Mouse (Mus musculus) midbrain, postnatal 0 days (tissue): ENCODE data around the gene Trim34b. TPM values are rescaled to one million over a fixed set of nuclear protein-coding genes. Genes with fewer than 3 reads are reported as not detected.

Source experiments
- ATAC-seq: fragments of 200-750 bp; cut with Nextera tagmentation; 2 replicates; pipeline ENCODE4 v1.8.0; 2017; ENCODE audit warnings: moderate number of reproducible peaks, mild to moderate bottlenecking, moderate TSS enrichment, moderate library complexity; ENCODE audit not compliant: low FRiP score
- DNase-seq: peaks from one replicate; pipeline ENCODE4 v3.0.0-alpha.2; 2015; ENCODE audit warnings: low spot score
- H3K27ac ChIP-seq: fragments of 300-500 bp; sonication (generic); 2 replicates; pipeline ENCODE4 v1.5.1; 2014; ENCODE audit warnings: low read depth, mild to moderate bottlenecking, low read length, mixed read lengths
- H3K27me3 ChIP-seq: fragments of 300-500 bp; sonication (generic); 2 replicates; pipeline ENCODE4 v1.6.1; 2014; ENCODE audit warnings: low read length, control low read depth, mixed read lengths; ENCODE audit not compliant: insufficient read depth
- H3K36me3 ChIP-seq: fragments of 300-500 bp; sonication (generic); 2 replicates; pipeline ENCODE4 v1.6.1; 2014; ENCODE audit warnings: low read length, control low read depth, mixed read lengths; ENCODE audit not compliant: insufficient read depth
- H3K4me1 ChIP-seq: fragments of 300-500 bp; sonication (generic); 2 replicates; pipeline ENCODE4 v1.6.1; 2014; ENCODE audit warnings: mild to moderate bottlenecking, control low read depth, antibody characterized with exemption, low read length, mixed read lengths; ENCODE audit not compliant: insufficient read depth
- H3K4me2 ChIP-seq: fragments of 300-500 bp; sonication (generic); 2 replicates; pipeline ENCODE4 v1.6.1; 2014; ENCODE audit warnings: low read depth, mild to moderate bottlenecking, low read length, mixed read lengths; ENCODE audit not compliant: poor library complexity, severe bottlenecking
- H3K4me3 ChIP-seq: fragments of 300-500 bp; sonication (generic); 2 replicates; pipeline ENCODE4 v1.5.1; 2014; ENCODE audit warnings: low read depth, mild to moderate bottlenecking, low read length, moderate library complexity
- H3K9ac ChIP-seq: fragments of 300-500 bp; sonication (generic); replicated peaks from 2 replicates; pipeline ENCODE4 v1.6.1; 2014; ENCODE audit warnings: mild to moderate bottlenecking, low read length, moderate library complexity, mixed read lengths; ENCODE audit not compliant: poor library complexity, severe bottlenecking
- H3K9me3 ChIP-seq: fragments of 300-500 bp; sonication (generic); 2 replicates; pipeline ENCODE4 v1.6.1; 2016; ENCODE audit warnings: low read length, control low read depth
- CTCF ChIP-seq: IDR thresholded peaks from 2 replicates; pipeline ENCODE4 v1.5.1; 2016; ENCODE audit warnings: antibody characterized with exemption, mild to moderate bottlenecking
- WGBS: fragments of 180-500 bp; shearing (Covaris S2); extraction: QIAGEN DNeasy Blood & Tissue Kit; methylation state at CpG from one replicate; pipeline ENCODE4 v1.1.7; 2014; 5-methylcytosine and 5-hydroxymethylcytosine counted together
- polyA plus RNA-seq: library from polyadenylated mRNA; unstranded; fragments of >200 nt; fragmentation: Nextera tagmentation; extraction: Ambion mirVana; gene quantifications from 2 replicates; pipeline ENCODE4 v1.2.1, GENCODE M21; 2015
- total RNA-seq: library from RNA; depleted of rRNA; stranded (reverse); fragments of >200 nt; gene quantifications from 2 replicates; pipeline ENCODE4 v1.2.3, GENCODE M21; 2014; rRNA removed

The Trim34b gene
- total and polyA plus RNA-seq, 2 experiments from 2014 or later, result not detected

- no peak overlapping the region for H3K4me2 ChIP-seq
- TF ChIP-seq CTCF, result no peak
- no peaks in the 10 kb centered on the region for H3K27me3 ChIP-seq
- no peaks in the 10 kb centered on the region for H3K9me3 ChIP-seq
- no peaks in the 10 kb centered on the region for H3K4me1 ChIP-seq
- H3K27ac ChIP-seq, result no peak overlapping the region
- no peaks in the 10 kb centered on the region for H3K36me3 ChIP-seq
- ATAC-seq (no peak), DNase-seq (no peak)
- no peak overlapping the region for H3K9ac ChIP-seq
- H3K4me3 ChIP-seq, result no peak overlapping the region
Measured at GRCm38 (mm10) chr7:104366339-104366738, 37.1 kb downstream of the Trim34b start.

DNA sequence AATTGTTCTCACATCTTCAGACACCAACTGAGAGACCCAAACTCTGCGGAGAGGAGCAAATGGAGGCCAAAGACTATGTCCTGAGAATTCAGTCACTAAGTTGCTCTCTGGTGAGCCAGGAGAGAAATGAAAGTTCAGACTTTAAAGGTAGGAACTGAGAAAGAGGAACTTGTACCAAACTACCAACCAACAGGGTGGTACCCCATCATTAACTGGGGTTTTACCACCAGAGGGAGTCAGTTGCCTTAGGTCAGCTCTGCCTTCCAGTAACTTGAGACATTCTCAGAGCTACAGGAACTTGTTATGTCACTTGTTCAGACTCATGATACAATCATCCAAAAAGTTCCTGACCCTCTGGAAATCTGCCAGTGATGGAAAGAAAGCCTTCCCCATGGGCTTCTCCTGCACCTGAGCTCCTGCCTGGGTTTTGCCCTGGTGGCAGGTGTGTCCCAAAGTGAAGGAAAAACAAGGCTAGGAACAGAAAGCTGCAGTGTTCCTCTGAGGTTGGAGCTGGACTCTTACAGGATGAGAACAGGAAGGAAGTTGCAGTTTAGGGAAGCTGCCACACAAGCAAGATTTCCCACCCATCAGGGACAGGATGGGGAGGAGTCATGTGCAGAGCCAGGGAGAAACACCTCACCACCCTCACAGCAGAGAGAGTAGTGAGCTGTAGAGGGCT lies 40.6 kb downstream of the Trim34b start, which contains the start of gene Trim30b:
Gene Trim30b (minus strand): TSS at position 149 of the 679 bp plus-strand sequence.
- Histone ChIP-seq H3K27me3 (no peaks in the 10 kb centered on the region), H3K36me3 (no peaks in the 10 kb centered on the region), H3K9ac (no peak within 1 kb of the TSS), H3K4me1 (no peaks in the 10 kb centered on the region), H3K9me3 (no peaks in the 10 kb centered on the region), H3K4me2 (no peak within 1 kb of the TSS), H3K4me3 (no peak within 1 kb of the TSS), H3K27ac (no peak within 1 kb of the TSS)
- TF ChIP-seq CTCF, result no peak
- 60% methylated on average over 1 of the region's 1 CpGs for WGBS
- no peak for DNase-seq
- ATAC-seq, result no peak

Other genes with a start within 250 kb of the Trim34b start
- gene Olfr645, start 244.0 kb upstream of the Trim34b start, total RNA-seq, result not detected in 2 replicates
- gene Olfr645, start 244.0 kb upstream of the Trim34b start, polyA plus RNA-seq, result not detected in 2 replicates
- not detected in 2 replicates for gene Olfr646, start 224.6 kb upstream of the Trim34b start, total RNA-seq
- gene Olfr646, start 224.6 kb upstream of the Trim34b start, polyA plus RNA-seq, result not detected in 2 replicates
- gene Ubqln5, start 199.6 kb upstream of the Trim34b start, total RNA-seq, result not detected in 2 replicates
- gene Ubqln5, start 199.6 kb upstream of the Trim34b start, polyA plus RNA-seq, result not detected in 2 replicates
- gene Olfr643, start 192.1 kb upstream of the Trim34b start, total RNA-seq, result not detected in 2 replicates
- not detected in 2 replicates for gene Olfr643, start 192.1 kb upstream of the Trim34b start, polyA plus RNA-seq
- not detected in 2 replicates for gene Ubqln3, start 186.2 kb upstream of the Trim34b start, total RNA-seq
- not detected in 2 replicates for gene Ubqln3, start 186.2 kb upstream of the Trim34b start, polyA plus RNA-seq
- not detected in 2 replicates for gene Ubqlnl, start 178.9 kb upstream of the Trim34b start, total RNA-seq
- gene Ubqlnl, start 178.9 kb upstream of the Trim34b start, polyA plus RNA-seq, result not detected in 2 replicates
- not detected in 2 replicates for gene Olfm5, start 164.6 kb upstream of the Trim34b start, total RNA-seq
- gene Olfm5, start 164.6 kb upstream of the Trim34b start, polyA plus RNA-seq, result not detected in 2 replicates
- not detected in 2 replicates for gene Olfr648, start 146.1 kb upstream of the Trim34b start, total RNA-seq
- gene Olfr648, start 146.1 kb upstream of the Trim34b start, polyA plus RNA-seq, result 0.39 and 0.42 TPM in 2 replicates
- not detected in 2 replicates for gene Olfr649, start 133.5 kb upstream of the Trim34b start, total RNA-seq
- not detected in 2 replicates for gene Olfr649, start 133.5 kb upstream of the Trim34b start, polyA plus RNA-seq
- 0.11 and 0.33 TPM in 2 replicates for gene Trim6, start 110.7 kb upstream of the Trim34b start, total RNA-seq
- gene Trim6, start 110.7 kb upstream of the Trim34b start, polyA plus RNA-seq, result 0.49 and 0.75 TPM in 2 replicates
- gene Trim34a, start 85.0 kb upstream of the Trim34b start, total RNA-seq, result 1.9 and 2.4 TPM in 2 replicates
- gene Trim34a, start 85.0 kb upstream of the Trim34b start, polyA plus RNA-seq, result 0.78 and 0.86 TPM in 2 replicates
- 0.05 TPM in 1 of 2 replicates, not detected in the other for gene Trim5, start 41.4 kb upstream of the Trim34b start, total RNA-seq
- 0.17 and 0.20 TPM in 2 replicates for gene Trim5, start 41.4 kb upstream of the Trim34b start, polyA plus RNA-seq
- gene Trim12a, start 14.0 kb upstream of the Trim34b start, total RNA-seq, result 0.71 and 5.0 TPM in 2 replicates
- gene Trim12a, start 14.0 kb upstream of the Trim34b start, polyA plus RNA-seq, result 1.3 and 2.2 TPM in 2 replicates
- 3.5 and 3.6 TPM in 2 replicates for gene Trim12c, start 23.9 kb downstream of the Trim34b start, total RNA-seq
- gene Trim12c, start 23.9 kb downstream of the Trim34b start, polyA plus RNA-seq, result 0.57 and 0.58 TPM in 2 replicates
- gene Trim30b, start 40.4 kb downstream of the Trim34b start, total RNA-seq, result not detected in 2 replicates
- 0.11 TPM in 1 of 2 replicates, not detected in the other for gene Trim30b, start 40.4 kb downstream of the Trim34b start, polyA plus RNA-seq
- gene Trim30c, start 71.4 kb downstream of the Trim34b start, total RNA-seq, result 0.88 TPM in 1 of 2 replicates, not detected in the other
- 0.16 TPM in 1 of 2 replicates, not detected in the other for gene Trim30c, start 71.4 kb downstream of the Trim34b start, polyA plus RNA-seq
- gene Trim30a, start 135.7 kb downstream of the Trim34b start, total RNA-seq, result 1.5 and 1.7 TPM in 2 replicates
- gene Trim30a, start 135.7 kb downstream of the Trim34b start, polyA plus RNA-seq, result 0.73 and 0.94 TPM in 2 replicates
- gene Trim30d, start 178.4 kb downstream of the Trim34b start, total RNA-seq, result 1.7 and 1.9 TPM in 2 replicates
- 0.90 and 1.1 TPM in 2 replicates for gene Trim30d, start 178.4 kb downstream of the Trim34b start, polyA plus RNA-seq
- not detected in 2 replicates for gene Olfr651, start 220.7 kb downstream of the Trim34b start, total RNA-seq
- not detected in 2 replicates for gene Olfr651, start 220.7 kb downstream of the Trim34b start, polyA plus RNA-seq
- gene Olfr652, start 231.4 kb downstream of the Trim34b start, total RNA-seq, result not detected in 2 replicates
- gene Olfr652, start 231.4 kb downstream of the Trim34b start, polyA plus RNA-seq, result not detected in 2 replicates
- not detected in 2 replicates for gene Olfr653, start 247.8 kb downstream of the Trim34b start, total RNA-seq
- not detected in 2 replicates for gene Olfr653, start 247.8 kb downstream of the Trim34b start, polyA plus RNA-seq